Mouse (Mus musculus): ENCODE measurements around the gene Cars2. TPM values are rescaled to one million over a fixed set of nuclear protein-coding genes. Genes with fewer than 3 reads are reported as not detected.
"Not testable (repeated sequence)": the region's sequence is repeated elsewhere in the genome, so short reads cannot be mapped to it uniquely, and the experiment has no call there.

Cars2 gene
- polyA plus RNA-seq, 1 experiment from 2014 or later: 23.8 TPM

GRCm38 (mm10) chr8:11554799-11555719, 4.5 kb upstream of the Cars2 start, which contains the start of gene Ing1:
Ing1 (plus strand) TSS chr8:11555571.
- H3K4me3 ChIP-seq: peak within 1 kb of the TSS; percentile 97
- H3K4me2 ChIP-seq: peak within 1 kb of the TSS; percentile 73
- under 1% methylated on average over 52 of the region's 52 CpGs for WGBS

GRCm38 (mm10) chr8:11552390-11552789, 1.8 kb upstream of the Cars2 start:
- ATAC-seq (ENCODE audit: low FRiP score): no peak
- H3K36me3 ChIP-seq: peaks cover 3% of the 10 kb centered on the region; the same call in 1 of the 2 replicates
- WGBS: 87% methylated on average over 10 of the region's 10 CpGs

More at GRCm38 (mm10) chr8:11554799-11555719, 4.5 kb upstream of the Cars2 start, which contains the start of gene Ing1:
- peak within 1 kb of the TSS; percentile 100 for H3K27ac ChIP-seq
- H3K9me3 ChIP-seq: no peaks in the 10 kb centered on the region
- H3K4me1 ChIP-seq (replicated peaks): peaks cover 30% of the 10 kb centered on the region
- ATAC-seq (ENCODE audit: low FRiP score): peak; percentile 87
- H3K9ac ChIP-seq: peak within 1 kb of the TSS; percentile 98
- H3K27me3 ChIP-seq: no peaks in the 10 kb centered on the region
- no peaks in the 10 kb centered on the region for H3K36me3 ChIP-seq

GRCm38 (mm10) chr8:11551497-11551896, 914 bp upstream of the Cars2 start:
- H3K4me3 ChIP-seq; H3K27ac ChIP-seq; H3K9ac ChIP-seq; H3K36me3 ChIP-seq; H3K9me3 ChIP-seq; H3K27me3 ChIP-seq; ATAC-seq (ENCODE audit: low FRiP score): not testable (repeated sequence)
- 85% methylated on average over 4 of the region's 4 CpGs for WGBS
- Histone ChIP-seq H3K4me2 (peak overlapping the region; percentile 75; the same call in 1 of the 2 replicates), H3K4me1 (replicated peaks) (peaks cover 24% of the 10 kb centered on the region)

More at GRCm38 (mm10) chr8:11552390-11552789, 1.8 kb upstream of the Cars2 start:
- peaks cover 24% of the 10 kb centered on the region for H3K4me1 ChIP-seq (replicated peaks)
- no peaks in the 10 kb centered on the region for H3K27me3 ChIP-seq
- H3K4me3 ChIP-seq: no peak overlapping the region
- no peaks in the 10 kb centered on the region for H3K9me3 ChIP-seq
- no peak overlapping the region for H3K9ac ChIP-seq
- no peak overlapping the region for H3K4me2 ChIP-seq
- H3K27ac ChIP-seq: no peak overlapping the region

- no peak for ATAC-seq (ENCODE audit: low FRiP score)
- Histone ChIP-seq H3K36me3 (peaks cover 13% of the 10 kb centered on the region), H3K27me3 (no peaks in the 10 kb centered on the region), H3K4me1 (replicated peaks) (peaks cover 23% of the 10 kb centered on the region), H3K4me3 (peak overlapping the region; percentile 77), H3K4me2 (peak overlapping the region; percentile 75), H3K9me3 (no peaks in the 10 kb centered on the region), H3K9ac (peak overlapping the region; percentile 93), H3K27ac (peak overlapping the region; percentile 92)
- WGBS: 23% methylated on average over 7 of the region's 7 CpGs
These were observed 877 bp downstream of the Cars2 start for GRCm38 (mm10) chr8:11549706-11550105.

GRCm38 (mm10) chr8:11547063-11547462, 3.5 kb downstream of the Cars2 start:
- H3K4me1 ChIP-seq (replicated peaks): peaks cover 13% of the 10 kb centered on the region
- H3K27ac ChIP-seq: no peak overlapping the region
- H3K27me3 ChIP-seq: no peaks in the 10 kb centered on the region
- peaks cover 26% of the 10 kb centered on the region for H3K36me3 ChIP-seq
- no peak for ATAC-seq (ENCODE audit: low FRiP score)
- H3K9me3 ChIP-seq: no peaks in the 10 kb centered on the region
- no peak overlapping the region for H3K9ac ChIP-seq
- no peak overlapping the region for H3K4me2 ChIP-seq
- WGBS: 67% methylated on average over 6 of the region's 6 CpGs
- H3K4me3 ChIP-seq: no peak overlapping the region

GRCm38 (mm10) chr8:11544386-11544785, 6.2 kb downstream of the Cars2 start:
- Histone ChIP-seq H3K9me3 (no peaks in the 10 kb centered on the region), H3K4me3 (no peak overlapping the region), H3K36me3 (peaks cover 53% of the 10 kb centered on the region), H3K4me1 (replicated peaks) (peaks cover under 1% of the 10 kb centered on the region; the same call in 1 of the 2 replicates), H3K27ac (no peak overlapping the region), H3K9ac (no peak overlapping the region), H3K27me3 (no peaks in the 10 kb centered on the region), H3K4me2 (no peak overlapping the region)
- no peak for ATAC-seq (ENCODE audit: low FRiP score)
- 52% methylated on average over 3 of the region's 3 CpGs for WGBS

- ATAC-seq (ENCODE audit: low FRiP score): no peak
- 87% methylated on average over 4 of the region's 4 CpGs for WGBS
These were observed 7.7 kb downstream of the Cars2 start for GRCm38 (mm10) chr8:11542866-11543265.

GRCm38 (mm10) chr8:11542031-11542430, 8.6 kb downstream of the Cars2 start:
- Histone ChIP-seq H3K36me3 (peaks cover 60% of the 10 kb centered on the region), H3K4me1 (replicated peaks) (no peaks in the 10 kb centered on the region), H3K27ac (no peak overlapping the region), H3K9me3 (no peaks in the 10 kb centered on the region), H3K4me3 (no peak overlapping the region), H3K27me3 (no peaks in the 10 kb centered on the region), H3K4me2 (no peak overlapping the region), H3K9ac (no peak overlapping the region)
- no peak for ATAC-seq (ENCODE audit: low FRiP score)
- 95% methylated on average over 12 of the region's 12 CpGs for WGBS

More at GRCm38 (mm10) chr8:11542866-11543265, 7.7 kb downstream of the Cars2 start:
- no peaks in the 10 kb centered on the region for H3K9me3 ChIP-seq
- no peak overlapping the region for H3K9ac ChIP-seq
- H3K36me3 ChIP-seq: peaks cover 63% of the 10 kb centered on the region
- H3K27me3 ChIP-seq: no peaks in the 10 kb centered on the region
- no peaks in the 10 kb centered on the region for H3K4me1 ChIP-seq (replicated peaks)
- H3K27ac ChIP-seq: no peak overlapping the region
- H3K4me3 ChIP-seq: no peak overlapping the region
- no peak overlapping the region for H3K4me2 ChIP-seq

GRCm38 (mm10) chr8:11540182-11540581, 10.4 kb downstream of the Cars2 start:
- Histone ChIP-seq H3K4me2 (no peak overlapping the region), H3K4me3 (no peak overlapping the region), H3K27ac (no peak overlapping the region), H3K36me3 (peaks cover 65% of the 10 kb centered on the region), H3K9me3 (no peaks in the 10 kb centered on the region), H3K27me3 (no peaks in the 10 kb centered on the region), H3K4me1 (replicated peaks) (no peaks in the 10 kb centered on the region), H3K9ac (no peak overlapping the region)
- ATAC-seq (ENCODE audit: low FRiP score): no peak
- WGBS: 95% methylated on average over 8 of the region's 8 CpGs

- no peaks in the 10 kb centered on the region for H3K4me1 ChIP-seq (replicated peaks)
- ATAC-seq (ENCODE audit: low FRiP score): no peak
- WGBS: 97% methylated on average over 4 of the region's 4 CpGs
These were observed 11.5 kb downstream of the Cars2 start for GRCm38 (mm10) chr8:11539049-11539448.

GRCm38 (mm10) chr8:11534494-11534893, 16.1 kb downstream of the Cars2 start:
- no peaks in the 10 kb centered on the region for H3K9me3 ChIP-seq
- H3K27ac ChIP-seq: no peak overlapping the region
- H3K4me3 ChIP-seq: no peak overlapping the region
- H3K9ac ChIP-seq: no peak overlapping the region
- peaks cover 66% of the 10 kb centered on the region for H3K36me3 ChIP-seq
- no peaks in the 10 kb centered on the region for H3K4me1 ChIP-seq (replicated peaks)
- H3K27me3 ChIP-seq: no peaks in the 10 kb centered on the region
- 32% methylated on average over 9 of the region's 9 CpGs for whole genome bisulfite sequencing
- no peak for ATAC-seq (ENCODE audit: low FRiP score)
- no peak overlapping the region for H3K4me2 ChIP-seq

More at GRCm38 (mm10) chr8:11539049-11539448, 11.5 kb downstream of the Cars2 start:
- Histone ChIP-seq H3K4me2 (no peak overlapping the region), H3K27me3 (no peaks in the 10 kb centered on the region), H3K36me3 (peaks cover 74% of the 10 kb centered on the region), H3K27ac (no peak overlapping the region), H3K4me3 (no peak overlapping the region), H3K9ac (no peak overlapping the region), H3K9me3 (no peaks in the 10 kb centered on the region)

GRCm38 (mm10) chr8:11530849-11531248, 19.7 kb downstream of the Cars2 start:
- Histone ChIP-seq H3K9ac (no peak overlapping the region), H3K27me3 (no peaks in the 10 kb centered on the region), H3K27ac (no peak overlapping the region), H3K4me2 (no peak overlapping the region), H3K36me3 (peaks cover 56% of the 10 kb centered on the region), H3K4me3 (no peak overlapping the region), H3K4me1 (replicated peaks) (no peaks in the 10 kb centered on the region), H3K9me3 (no peaks in the 10 kb centered on the region)
- WGBS: 57% methylated on average over 4 of the region's 4 CpGs
- ATAC-seq (ENCODE audit: low FRiP score): no peak

All from hindbrain, embryonic 13.5 days (tissue).